Mouse (Mus musculus) granulocyte monocyte progenitor cell, adult 5-6 weeks (primary cell): ENCODE measurements at regions not wholly inside any gene's neighbourhood (a gene's known extent, or its start where the extent isn't known, plus 50 kb on each side); places are given as distances from the start of the nearest gene placed in this dataset.

Experiments used
- ATAC-seq: replicated peaks from 2 replicates; pipeline ENCODE4 v1.8.0; 2016; ENCODE audit warnings: mild to moderate bottlenecking, moderate TSS enrichment, inconsistent platforms; ENCODE audit not compliant: poor library complexity, severe bottlenecking

DNA sequence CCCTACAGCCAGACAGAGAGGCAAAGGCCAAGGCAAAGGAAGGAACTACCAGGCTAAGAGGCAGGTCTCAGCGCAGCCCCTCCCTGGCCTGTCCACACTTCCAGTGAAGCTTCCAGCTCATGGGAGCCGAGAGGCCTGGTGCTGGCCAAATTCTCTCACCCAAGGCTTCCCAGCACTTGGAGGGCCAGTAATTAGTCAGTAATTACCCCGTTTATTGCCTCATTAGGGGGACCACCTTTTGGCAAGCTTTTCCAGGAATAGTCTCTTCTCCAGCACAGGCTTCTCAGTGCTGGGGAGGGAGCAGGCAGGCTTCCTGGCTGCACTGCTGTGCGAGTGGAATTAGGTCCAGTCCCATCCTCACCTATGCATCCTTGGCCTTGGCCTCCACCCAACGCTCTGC lies 252.8 kb upstream of the Nxpe4 start:
- no peak for ATAC-seq

DNA sequence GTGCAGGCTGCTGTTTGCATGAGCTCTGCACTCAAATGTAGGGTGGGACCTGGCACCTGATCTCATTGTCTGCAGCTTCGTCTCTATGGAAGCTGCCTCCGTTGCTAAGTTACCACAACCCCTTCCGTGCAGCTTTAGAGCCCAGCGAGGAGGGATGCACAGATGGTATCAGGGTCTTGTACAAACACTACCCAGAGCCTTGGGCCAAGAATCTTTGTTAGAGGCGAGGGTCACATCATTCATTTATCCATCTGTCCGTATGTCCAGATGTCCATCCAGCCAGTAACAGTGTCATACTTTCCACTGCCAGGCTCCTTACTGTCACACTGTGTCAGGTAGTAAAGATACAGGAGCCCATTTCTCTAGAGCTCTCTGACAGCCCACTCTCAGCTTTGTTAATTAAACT lies 251.3 kb upstream of the Nxpe4 start:
- ATAC-seq, result no peak

DNA sequence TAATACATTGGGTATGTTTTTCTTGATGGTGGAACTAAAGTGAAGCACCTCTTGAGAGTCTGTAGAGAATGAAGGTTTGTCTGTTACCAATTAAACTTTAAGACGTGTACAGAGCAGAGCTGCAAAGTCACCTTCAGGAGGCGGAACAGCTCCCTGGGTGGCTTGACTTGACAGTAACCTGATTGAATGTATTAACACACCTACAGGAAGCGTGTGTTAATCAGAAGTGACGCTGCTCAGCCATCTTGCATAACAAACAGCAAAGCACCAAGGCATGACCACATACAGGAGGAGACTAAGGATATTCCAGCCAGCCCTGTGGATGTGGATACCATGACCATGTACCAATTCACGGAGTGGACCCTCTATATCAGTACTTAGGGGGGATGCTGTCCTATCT lies 249.0 kb upstream of the Nxpe4 start:
- ATAC-seq, result no peak

DNA sequence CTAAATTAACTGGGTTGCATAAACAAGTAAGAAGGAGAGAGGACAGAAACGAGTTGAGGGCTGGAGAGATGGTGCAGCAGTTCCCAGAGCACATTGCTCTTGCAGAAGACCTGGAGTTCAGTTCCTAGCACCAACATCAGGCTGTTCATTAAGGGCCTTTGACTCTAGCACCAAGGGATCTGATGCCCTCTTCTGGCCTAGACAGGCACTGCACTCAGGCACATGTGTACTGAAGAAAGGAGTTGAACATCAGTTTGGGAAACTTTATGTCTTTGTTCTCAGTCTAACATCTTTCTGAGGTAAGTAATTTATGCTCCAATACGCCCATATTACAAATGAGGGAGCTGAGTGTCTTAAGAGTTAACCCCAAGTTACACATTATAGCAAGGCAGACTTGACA lies 226.5 kb upstream of the Nxpe4 start:
- ATAC-seq, result no peak; the same call in 1 of the 2 replicates

DNA sequence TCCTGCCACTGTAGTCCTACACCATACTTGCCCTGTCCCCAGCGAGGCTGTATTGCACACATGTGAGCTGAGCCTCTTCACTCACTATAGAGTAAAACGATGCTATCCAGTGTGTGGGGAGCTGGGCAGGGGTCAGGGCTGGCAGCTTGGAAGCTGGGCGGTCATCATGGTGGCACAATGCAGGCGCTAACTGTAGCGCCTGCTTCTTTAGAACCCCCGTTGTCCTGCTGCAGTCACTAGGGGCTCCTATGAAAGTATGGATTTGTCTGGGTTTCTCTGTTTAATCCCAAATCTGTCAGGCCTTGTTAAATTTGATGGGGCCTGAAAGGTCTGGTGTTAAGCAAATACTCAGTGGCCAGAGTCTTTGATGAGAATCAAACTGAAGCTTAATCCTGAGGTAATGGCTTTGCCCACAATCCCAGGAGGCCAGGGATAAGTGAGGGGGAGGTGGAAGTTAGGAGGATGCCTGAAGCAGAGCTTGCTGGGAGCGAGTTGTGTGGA lies 225.8 kb upstream of the Nxpe4 start:
- no peak for ATAC-seq

DNA sequence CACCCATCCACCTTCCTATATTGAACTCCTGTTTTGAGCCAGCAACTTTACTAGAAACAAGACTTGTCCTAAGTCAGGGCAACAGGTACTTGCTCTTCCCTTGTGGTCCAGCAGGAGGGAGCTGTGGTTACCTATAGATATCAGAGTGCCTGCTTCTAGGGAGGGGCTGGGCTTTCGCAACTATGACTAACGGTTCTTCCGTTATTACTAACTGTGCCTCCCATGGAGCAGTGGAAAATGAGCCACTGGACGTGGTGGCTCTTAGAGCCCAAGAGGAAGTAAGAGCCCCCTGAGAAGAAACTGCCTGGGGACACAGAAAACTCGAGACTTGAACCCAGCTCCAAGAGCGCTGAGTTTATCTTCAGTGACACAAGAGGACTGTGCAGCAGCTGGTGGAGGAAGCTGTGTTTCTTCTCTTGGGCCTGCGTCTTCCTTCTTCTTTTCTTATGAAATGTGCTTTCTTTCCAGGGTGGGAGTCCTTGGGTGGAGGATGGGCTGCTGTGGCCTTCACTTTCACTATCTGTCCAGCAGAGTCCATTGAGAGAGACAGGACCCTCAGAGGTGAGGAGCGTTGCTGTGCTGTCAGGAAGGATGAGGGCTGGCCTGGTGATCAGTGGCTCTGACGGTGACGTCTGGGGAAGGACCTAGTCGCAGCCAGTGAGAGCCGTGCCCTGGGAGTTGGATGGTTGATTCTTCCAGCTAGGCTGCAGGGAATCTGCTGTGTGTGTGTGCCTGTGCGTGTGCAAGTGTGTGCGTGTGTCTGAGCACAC lies 222.7 kb upstream of the Nxpe4 start:
- peak; percentile 86 for ATAC-seq

DNA sequence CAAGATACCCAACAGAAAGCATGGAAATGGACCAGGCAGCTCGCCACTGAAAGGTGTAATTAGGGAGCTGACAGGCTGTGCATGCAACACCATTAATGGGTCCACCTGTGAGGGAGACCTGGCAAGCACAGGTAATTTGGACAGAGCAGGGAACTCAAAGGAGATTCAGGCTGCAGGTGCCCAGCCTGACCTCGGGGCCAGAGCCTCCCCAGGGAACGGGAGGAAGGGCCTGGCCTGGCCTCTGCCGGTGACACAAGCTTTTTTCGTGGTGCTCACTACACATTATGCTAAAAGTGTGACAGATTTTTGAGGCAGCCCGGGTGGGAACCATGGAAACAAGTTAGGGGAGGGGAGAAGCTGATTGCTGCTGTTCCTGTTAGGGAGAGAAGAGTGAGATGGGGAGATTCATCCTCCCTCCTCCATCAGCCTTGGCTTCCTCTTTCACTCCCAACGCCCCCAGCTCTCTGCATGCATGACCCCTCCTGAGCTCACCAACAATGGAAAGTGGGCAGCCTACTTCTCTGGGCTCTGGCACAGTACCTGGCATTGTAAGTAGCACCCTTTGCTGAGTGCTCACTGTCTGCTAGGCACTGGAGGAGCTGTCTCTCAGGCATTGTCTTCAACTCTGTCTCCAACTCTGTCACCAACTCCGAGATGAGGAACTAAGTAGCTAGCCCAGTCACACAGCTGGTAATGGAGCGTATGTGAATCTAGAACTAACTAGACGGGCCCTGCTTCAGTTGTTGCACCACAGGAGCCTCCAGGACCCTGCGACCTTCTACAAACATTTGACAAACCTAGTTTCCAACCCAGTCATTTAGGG lies 218.9 kb upstream of the Nxpe4 start:
- ATAC-seq, result peak; percentile 54

DNA sequence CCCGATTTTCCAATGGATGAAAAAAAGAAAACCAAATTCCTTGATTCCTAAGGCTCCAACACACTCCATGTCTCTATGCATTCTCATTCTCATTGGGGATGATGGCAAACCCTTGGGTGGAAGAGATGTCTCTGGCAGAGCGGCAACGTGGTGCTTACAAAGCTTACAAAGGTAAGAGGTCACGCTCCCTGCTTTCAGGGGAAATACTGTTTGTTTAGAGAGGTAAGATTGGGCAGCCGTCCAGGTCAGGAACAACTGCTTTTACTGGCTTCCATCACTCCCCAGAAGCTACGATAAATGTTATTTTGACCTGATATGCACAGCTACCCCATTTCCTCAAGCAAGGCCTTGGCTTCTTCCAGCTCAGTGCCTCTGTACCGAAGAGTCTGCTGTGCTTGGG lies 215.6 kb upstream of the Nxpe4 start:
- no peak for ATAC-seq

DNA sequence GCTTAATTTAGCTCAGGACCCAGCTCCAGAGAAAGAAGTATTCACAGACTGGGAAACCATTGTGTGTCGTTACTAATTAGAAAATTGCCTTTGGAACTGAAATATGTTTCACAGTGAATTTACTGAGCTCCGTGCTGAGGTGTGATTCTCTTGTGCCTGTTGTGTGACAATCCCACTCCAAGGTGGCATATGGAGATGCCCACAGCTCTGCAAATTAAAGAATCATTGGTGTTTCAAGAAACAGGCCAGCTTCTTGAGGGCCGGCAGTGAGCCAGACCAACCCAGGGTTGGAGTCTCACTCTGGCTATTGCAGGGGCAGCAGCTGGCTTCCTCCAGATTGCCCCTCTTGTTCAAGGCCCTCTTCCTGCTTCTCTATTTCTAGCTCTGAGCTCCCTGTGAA lies 203.9 kb upstream of the Nxpe4 start:
- no peak for ATAC-seq

DNA sequence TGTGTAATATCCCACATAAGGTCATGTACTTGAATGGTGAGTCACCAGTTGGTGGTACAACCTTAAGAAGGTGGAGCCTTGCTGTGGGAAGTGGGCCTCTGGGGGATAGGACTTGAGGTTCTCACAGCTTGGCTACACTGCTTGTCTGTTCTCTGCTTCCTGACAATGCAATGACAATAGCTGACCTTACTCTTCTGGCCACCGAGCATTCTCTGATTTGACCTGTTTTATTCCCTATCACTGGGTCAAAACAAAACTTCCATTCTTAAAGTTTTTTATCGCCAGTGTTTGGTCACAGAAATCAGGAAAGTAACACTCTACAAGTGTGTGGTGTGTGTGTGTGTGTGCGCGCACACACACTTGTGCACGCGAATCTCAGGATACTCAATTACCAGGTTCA lies 203.0 kb upstream of the Nxpe4 start:
- no peak for ATAC-seq

DNA sequence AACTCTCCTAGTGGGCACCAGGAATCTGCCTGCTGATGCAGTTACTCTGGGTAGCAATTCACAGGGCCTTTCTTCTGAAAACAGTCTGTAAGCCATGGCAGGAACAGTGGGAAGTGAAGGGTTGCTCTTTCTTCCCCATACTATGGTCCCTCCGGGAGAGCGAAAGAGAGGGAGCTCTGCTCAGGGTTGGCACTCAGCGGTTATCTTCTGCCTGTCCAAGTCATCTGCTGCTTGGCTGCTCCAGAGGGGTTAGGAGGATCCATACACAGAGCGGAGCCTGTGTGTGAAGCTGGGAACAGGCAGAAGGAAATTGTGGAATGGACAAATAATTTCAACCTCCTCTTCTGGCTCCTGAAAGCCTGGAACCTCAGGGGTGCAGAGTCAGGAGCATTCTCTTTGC lies 200.6 kb upstream of the Nxpe4 start:
- ATAC-seq, result no peak

DNA sequence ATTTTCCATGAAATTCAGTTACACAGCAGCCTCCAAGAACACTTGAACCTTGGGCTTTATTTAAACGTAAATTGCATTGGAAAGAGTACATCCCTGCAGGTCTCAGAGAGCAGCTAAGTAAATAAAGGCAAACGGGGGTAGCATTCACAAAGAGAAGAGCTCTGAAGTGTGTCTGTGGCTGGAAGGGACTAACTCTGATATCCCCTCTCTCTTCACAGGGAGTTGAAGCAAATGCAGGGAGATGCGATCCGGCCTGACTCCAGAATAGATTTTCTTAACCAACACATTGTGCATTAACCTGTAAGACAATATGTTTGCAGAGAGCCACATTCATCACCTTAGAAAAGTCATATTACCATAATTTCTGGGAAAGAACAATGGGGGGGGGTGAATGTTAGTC lies 199.7 kb upstream of the Nxpe4 start:
- no peak for ATAC-seq

DNA sequence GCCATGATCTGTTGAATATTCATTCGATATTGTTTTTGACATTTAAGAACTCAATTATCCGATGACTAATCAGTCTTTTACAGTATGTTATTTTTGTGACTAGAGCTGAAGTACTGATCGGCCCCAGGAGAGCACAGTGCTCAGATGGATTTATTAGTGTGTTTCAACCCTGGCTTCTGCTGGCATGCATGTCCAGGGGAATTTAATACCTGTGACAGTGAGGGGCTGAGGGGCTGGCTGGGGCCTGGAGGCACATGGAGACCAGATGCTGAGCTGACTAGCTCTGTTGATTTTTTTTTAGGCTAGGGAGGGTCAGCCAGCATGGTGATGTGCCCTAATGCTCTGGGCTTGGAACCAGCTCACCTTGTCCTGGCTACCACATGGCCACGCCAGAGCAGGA lies 199.2 kb upstream of the Nxpe4 start:
- no peak for ATAC-seq

DNA sequence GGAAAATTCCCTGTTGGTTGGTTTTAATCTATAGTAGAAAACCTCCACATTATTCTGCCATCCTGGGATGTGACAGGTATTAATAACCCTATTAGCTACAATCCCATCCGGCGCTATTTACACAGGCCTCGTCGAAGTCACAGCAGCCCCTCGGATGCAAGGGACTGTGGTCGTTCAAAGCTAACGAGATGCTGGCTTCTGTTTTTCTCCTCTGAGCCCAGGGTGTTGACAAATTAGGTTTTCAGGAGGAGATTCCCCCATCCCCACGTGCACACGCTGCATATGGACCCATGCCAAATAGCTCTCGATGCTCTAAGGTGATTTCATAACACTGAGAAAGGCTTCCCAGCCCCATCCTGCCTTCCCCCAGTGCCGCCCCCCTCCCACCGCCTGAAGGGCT lies 188.7 kb upstream of the Nxpe4 start:
- no peak for ATAC-seq

DNA sequence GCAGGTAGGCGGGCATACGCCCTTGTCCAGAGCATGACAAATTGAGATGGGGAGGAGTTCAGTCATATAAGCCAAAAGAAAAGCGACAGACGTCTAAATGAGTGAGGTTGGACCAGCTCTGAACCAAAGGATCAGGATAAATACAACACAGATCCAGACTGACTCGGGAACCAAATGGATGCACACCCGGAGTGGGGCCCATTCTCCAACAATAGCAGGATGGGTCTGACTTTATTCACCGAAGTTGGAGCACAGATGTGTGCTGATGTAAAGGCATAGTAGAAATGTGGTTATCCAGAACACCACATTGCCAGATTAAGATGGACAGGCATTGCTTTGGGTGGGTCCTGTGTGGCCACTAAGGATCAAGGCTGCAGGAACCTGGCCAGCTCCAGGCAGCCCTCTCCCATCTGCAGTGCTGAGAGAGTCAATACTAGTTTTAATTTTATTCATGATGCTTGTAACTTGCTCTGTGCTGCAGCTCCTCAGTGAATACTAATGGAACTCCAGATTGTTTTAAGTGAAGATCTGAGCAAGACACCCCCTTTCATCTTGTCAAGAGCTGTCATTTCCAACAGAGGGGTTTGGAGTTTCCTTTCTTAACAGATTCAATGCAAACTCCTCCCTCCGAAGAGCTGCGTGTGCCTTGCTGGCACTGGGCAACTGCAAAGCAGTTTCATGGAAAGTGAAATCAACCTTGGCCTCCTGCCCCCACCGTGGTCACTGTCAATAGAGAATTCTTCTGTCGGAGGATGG lies 176.3 kb upstream of the Nxpe4 start:
- no peak for ATAC-seq

DNA sequence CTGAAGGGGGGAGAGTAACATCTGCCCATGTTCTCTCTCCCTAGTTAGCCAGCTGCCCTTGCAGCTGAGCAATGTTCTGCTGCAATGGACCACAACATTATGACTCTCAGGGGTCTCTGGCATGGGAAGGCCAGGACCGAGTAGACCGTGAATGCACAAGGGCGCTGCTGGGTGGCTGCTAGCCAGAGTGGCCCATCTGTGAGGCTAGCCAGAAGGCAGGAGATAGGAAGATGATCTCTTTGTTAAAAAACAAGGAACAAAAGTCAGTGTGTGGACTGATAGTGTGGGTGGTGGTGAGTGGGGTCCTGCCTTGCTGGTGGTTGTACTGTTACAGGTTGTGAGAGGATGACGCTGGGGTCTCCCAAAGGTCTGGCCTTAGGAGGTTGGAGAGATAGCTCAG lies 174.6 kb upstream of the Nxpe4 start:
- no peak for ATAC-seq

DNA sequence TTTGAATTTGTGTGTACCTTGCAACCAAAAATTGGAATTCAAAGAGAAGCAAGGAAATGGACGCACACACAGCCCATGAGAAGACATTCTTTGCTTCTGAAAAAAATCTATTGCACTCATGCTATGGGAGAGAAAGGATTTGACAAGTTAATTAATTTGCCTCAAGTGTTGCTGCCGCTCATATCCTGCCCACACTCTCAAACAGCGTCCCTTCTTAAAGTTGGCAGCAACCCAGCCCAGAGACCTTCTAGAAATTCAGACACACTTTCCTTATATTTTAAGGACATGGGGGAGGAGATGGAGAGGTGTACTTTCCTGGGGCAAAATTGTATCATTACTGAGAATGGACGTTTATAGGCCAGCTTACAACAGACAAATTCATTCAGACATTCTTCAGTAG lies 167.2 kb upstream of the Nxpe4 start:
- ATAC-seq, result no peak

DNA sequence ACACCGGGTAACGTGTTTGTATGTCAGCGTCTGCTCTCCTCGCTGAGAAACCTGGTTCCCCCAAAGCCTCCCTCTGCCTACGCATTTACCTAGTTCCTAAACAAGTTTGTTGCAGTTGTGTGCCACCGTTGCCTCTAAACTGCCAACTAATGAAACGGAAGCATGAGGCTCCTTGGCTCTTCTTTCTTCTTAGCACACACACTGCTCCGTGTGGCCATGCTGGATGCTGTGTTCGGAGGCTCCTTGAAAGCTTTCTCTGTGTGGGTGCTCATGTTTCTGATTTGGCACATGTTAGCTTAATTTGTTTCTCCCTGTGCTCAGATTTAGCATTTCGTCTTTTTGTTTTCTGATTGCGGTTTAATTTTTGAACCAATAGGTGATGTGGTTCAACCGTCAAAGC lies 162.2 kb upstream of the Nxpe4 start:
- no peak for ATAC-seq

DNA sequence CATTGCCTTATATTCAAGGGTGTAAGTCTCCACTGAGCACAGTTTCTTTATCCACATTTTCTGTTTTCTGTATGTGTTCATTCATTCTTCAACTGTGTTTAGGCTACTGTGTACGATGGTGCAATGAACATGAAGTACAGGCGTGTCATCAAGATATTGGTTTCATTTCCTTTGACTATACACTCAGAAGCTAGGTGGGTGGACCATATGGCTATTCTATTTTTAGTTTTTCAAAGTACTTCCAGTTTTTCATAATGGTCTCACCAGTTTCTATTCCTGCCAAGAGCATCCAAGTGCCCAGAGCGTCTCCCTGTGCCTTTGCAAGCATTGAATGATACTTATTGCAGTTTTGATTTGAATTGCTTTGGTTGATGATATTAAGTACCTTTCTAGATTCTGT lies 132.8 kb upstream of the Nxpe4 start:
- ATAC-seq, result no peak

DNA sequence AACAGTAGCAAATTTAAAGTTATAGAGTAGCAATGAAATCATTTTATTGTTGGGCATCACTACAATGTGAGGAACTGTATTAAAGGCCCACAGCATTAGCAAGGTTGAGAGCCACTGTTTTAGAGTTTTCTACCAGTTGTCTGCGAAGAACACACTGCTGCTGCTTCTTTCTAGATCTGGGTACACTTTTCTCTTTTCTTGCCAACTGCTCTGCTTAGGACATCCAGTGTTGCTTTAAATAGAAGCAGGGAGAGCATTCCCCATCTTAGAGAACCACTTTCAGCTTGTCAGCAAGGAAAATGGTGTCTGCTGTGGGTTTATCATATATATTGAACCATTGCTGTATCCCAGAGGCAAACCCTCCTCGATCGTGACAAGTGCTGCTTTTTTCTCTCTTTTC lies 131.0 kb upstream of the Nxpe4 start:
- ATAC-seq, result no peak

DNA sequence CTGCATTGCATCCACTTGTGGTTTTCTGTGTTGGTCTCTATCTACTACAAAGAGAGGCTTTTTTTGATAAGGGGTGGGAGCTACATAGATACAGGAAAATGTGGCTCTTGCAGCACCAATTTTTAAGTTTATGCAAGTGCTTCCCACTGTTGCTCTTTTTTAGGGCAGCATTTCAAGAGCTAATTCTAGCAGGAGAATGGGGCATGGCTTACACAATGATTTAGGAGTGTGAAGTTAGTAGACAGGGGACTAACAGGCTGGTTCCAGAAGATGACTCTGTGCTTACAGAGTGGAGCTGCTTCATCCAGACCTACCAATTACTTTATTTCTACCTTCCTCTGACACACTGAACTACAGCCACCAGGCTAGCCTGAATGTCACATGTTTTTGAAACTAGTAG lies 125.9 kb upstream of the Nxpe4 start:
- no peak for ATAC-seq
